Mouse (Mus musculus): ENCODE data around the gene Gm5155. TPM values are rescaled to one million over a fixed set of nuclear protein-coding genes. Genes with fewer than 3 reads are reported as not detected.
"Not testable (repeated sequence)": the region's sequence is repeated elsewhere in the genome, so short reads cannot be mapped to it uniquely, and the experiment has no call there.

Gm5155 gene
- total RNA-seq (2015) (not detected in 2 replicates), total RNA-seq (2017) (not detected in 2 replicates)

DNA sequence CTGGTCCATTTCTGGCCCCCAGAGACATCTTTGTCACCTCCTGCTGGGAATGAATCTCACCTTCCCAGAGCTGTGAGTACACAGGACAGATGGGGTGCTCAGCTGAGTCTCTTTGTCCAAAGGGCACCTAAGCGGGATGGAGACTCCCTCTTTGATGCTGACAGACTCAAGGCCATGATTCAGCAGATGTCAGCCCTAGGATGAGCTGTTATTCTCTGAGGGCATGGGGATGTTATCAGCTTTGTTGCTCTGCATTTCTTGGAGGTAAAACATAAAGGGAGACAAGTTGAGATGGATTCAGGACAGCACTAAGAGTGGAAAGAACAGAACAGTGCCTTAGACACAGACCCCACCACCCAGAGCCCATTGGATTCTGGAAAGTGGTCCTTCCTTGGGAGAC is at the start of gene Gm5155:
Gene Gm5155, plus strand, starts transcription at position 301 of the 400 bp plus-strand sequence.
- ATAC-seq (replicated peaks; ENCODE audit: poor library complexity), result no peak

DNA sequence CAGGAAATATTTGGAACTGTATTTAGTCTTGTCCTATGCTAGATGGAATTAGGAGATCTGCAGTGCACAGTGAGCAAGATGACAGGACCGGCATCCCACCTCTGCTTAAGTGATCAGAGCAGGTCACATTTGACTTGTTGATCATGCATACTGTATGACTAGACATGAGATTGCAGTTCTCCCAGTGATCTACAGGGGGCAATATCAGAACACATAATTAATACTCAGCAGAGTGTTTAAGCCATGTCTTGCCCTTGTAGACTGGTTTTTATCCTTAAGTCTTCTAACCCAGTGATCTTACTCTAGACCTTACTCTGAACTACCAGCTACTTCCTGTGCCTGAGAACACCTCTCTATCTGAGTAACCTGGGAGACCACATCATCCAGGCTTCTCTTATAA is 791 bp upstream of the Gm5155 start:
- no peak for ATAC-seq (replicated peaks; ENCODE audit: poor library complexity)

DNA sequence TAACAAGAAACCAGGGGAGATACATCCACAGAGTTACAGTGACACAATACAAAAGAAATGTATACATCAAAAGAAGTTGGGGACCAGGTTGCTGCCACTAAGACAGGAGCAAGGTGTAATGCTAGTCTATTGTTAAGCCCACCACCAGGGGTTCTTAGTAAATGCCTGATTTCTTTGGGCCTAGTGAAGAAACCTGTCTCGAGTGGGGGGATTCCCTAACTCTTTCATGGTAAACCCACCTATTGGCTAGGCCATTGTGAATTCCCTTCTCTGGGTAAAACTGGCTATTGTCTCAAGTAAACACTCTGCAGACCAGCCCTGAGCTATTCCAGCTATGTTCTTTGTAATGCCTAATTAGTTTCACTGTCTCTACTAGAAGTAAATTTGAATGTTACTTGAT is 23.8 kb downstream of the Gm5155 start:
- ATAC-seq (replicated peaks; ENCODE audit: poor library complexity), result not testable (repeated sequence)

DNA sequence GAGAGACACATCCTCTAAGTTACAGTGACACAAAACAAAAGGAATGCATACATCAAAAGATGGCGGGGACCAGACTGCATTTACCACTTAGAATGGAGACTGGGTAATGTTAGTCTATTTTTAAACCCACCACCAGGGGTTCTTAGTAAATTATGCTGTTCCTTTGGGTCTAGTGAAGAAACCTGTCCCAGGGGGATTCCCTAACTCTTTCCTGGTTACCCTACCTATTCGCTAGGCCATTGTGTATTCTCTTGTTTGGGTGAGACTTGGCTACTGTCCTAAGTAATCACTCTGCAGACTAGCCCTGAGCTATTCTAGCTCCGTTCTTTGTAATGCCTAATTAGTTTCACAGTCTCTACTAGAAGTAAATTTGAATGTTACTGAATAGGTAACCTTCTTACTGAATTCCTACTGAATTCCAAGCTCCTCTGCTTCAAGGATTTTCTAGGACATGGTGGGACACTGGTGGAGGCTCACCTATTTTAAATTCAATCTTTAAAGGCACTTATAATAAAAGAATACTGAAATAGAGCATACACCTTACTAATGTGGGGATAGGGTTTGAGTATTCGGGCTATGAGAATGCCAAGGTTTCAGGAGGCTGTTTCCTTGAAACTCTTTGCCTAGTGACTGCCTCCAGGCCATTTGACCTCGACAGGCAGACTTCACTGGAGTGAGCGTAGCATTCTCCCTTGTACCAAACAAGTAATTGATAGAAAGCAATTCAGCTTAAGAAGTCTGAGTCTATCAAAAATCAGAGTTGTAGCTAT is 31.8 kb downstream of the Gm5155 start:
- ATAC-seq (replicated peaks; ENCODE audit: poor library complexity), result no peak

Other genes starting within 250 kb of the Gm5155 start
- not detected in 2 replicates for gene Ceacam5, start 158.5 kb upstream of the Gm5155 start, total RNA-seq (2015)
- gene Ceacam5, start 158.5 kb upstream of the Gm5155 start, total RNA-seq (2017), result not detected in 2 replicates
- not detected in 2 replicates for gene Ceacam14, start 59.1 kb upstream of the Gm5155 start, total RNA-seq (2015)
- gene Ceacam14, start 59.1 kb upstream of the Gm5155 start, total RNA-seq (2017), result not detected in 2 replicates
- not detected in 2 replicates for gene Ceacam11, start 100.4 kb downstream of the Gm5155 start, total RNA-seq (2015)
- gene Ceacam11, start 100.4 kb downstream of the Gm5155 start, total RNA-seq (2017), result not detected in 2 replicates
- gene Ceacam13, start 138.1 kb downstream of the Gm5155 start, total RNA-seq (2015), result not detected in 2 replicates
- gene Ceacam13, start 138.1 kb downstream of the Gm5155 start, total RNA-seq (2017), result not detected in 2 replicates
- gene Ceacam12, start 194.2 kb downstream of the Gm5155 start, total RNA-seq (2015), result not detected in 2 replicates
- not detected in 2 replicates for gene Ceacam12, start 194.2 kb downstream of the Gm5155 start, total RNA-seq (2017)